Mouse (Mus musculus) skeletal muscle tissue, postnatal 0 days (tissue): ENCODE data around the gene Tax1bp1. TPM values are rescaled to one million over a fixed set of nuclear protein-coding genes. Genes with fewer than 3 reads are reported as not detected.

ENCODE experiments used
- polyA plus RNA-seq: library from polyadenylated mRNA; unstranded; fragments of >200 nt; fragmentation: Nextera tagmentation; extraction: Ambion mirVana; gene quantifications from 2 replicates; pipeline ENCODE4 v1.2.1, GENCODE M21; 2015

The Tax1bp1 gene
- polyA plus RNA-seq, result 71.9 and 80.8 TPM in 2 replicates

DNA sequence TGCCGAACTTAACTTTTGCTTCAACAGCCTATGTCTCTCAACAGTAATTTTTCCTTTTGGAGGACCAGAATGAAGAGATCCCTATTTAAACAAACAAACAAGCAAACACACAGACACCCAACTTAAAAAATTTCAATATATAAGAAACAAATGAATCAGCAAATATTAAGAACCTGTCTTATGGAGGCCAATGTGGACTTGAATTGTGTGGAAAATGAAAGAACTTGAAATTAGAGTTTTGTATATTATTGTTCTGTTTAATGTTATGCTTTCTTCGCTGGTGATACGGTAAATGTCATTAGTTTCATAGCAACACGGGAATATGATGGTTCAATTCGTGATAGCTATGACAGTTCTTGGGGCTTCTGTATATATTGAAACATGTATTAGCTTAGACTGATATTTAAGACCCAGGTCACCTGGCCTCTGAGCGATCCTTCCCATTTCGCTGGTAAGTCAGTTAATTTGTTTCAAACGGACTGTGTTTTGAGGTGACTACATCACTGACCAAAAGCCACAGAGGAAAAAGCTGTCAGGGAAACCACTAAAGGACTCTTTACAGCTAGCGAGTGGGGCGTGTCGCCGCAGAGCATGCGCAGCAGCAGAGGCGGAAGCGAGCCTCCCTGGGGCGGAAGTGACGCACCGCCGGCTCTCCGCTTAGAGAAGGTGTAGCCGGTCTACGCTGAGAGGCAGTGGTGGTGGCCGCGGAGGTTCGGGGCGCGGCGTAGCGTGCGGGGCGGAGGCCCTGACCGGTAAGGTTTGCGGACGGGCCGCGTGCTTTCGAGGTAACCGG lies at the start of gene Tax1bp1:
Gene Tax1bp1, plus strand, starts transcription at position 626 of the 793 bp plus-strand sequence.

Other genes starting within 250 kb of the Tax1bp1 start
- 138 and 161 TPM in 2 replicates for gene Hibadh, start 73.3 kb upstream of the Tax1bp1 start, polyA plus RNA-seq